Comparison of ENCODE assay signal across 15 mouse cellular contexts in genomic region chr9:44993268-44993667, GRCm38 (mm10). TPM values are rescaled to one million over a fixed set of nuclear protein-coding genes. Genes with fewer than 3 reads are reported as not detected.
"Had no signal": no experiment of that assay in that cellular context is flagged by ENCODE, and none has a peak within 500 bp of the region (broad histone marks: within the 10 kb centered on the region; RNA-seq: fewer than 3 reads in every experiment).

No protein-coding gene starts in this region.

- H3K4me3 ChIP-seq: layer of hippocampus, adult 2 months; limb, embryonic 13.5 days; midbrain, embryonic 15.5 days; neural tube, embryonic 12.5 days had no signal

- H3K36me3 ChIP-seq: limb, embryonic 13.5 days; midbrain, embryonic 15.5 days; neural tube, embryonic 12.5 days had no signal

- H3K4me1 ChIP-seq: limb, embryonic 13.5 days; midbrain, embryonic 15.5 days; neural tube, embryonic 12.5 days had no signal

- H3K9me3 ChIP-seq: limb, embryonic 13.5 days; midbrain, embryonic 15.5 days; neural tube, embryonic 12.5 days had no signal

- H3K27ac ChIP-seq: kidney, postnatal 0 days; layer of hippocampus, adult 2 months; limb, embryonic 13.5 days; liver, embryonic 14.5 days; midbrain, embryonic 15.5 days; neural tube, embryonic 12.5 days; stomach, postnatal 0 days had no signal

- DNase-seq: kidney, postnatal 4 days; left cerebral cortex, postnatal 4 days; lung, adult 18-20 months; thymus, postnatal 4 days had no signal

- H3K27me3 ChIP-seq: midbrain, embryonic 15.5 days; neural tube, embryonic 12.5 days had no signal

- ATAC-seq: midbrain, embryonic 15.5 days had no signal

RNA-seq across cellular contexts. Expression of gene Cd3d, which starts 11.7 kb away (rescaled TPM):
- total RNA-seq: layer of hippocampus, adult 2 months; layer of hippocampus, postnatal 10 days; left cerebral cortex, postnatal 10 days; left cerebral cortex, postnatal 4 days had no signal
- polyA plus RNA-seq: limb, embryonic 13.5 days; midbrain, embryonic 11.5 days; midbrain, embryonic 15.5 days; neural tube, embryonic 12.5 days had no signal

RNA-seq across cellular contexts. Expression of gene Cd3g, which starts 13.0 kb away (rescaled TPM):
- total RNA-seq: layer of hippocampus, adult 2 months; layer of hippocampus, postnatal 10 days; left cerebral cortex, postnatal 10 days; left cerebral cortex, postnatal 4 days had no signal
- polyA plus RNA-seq: kidney, postnatal 0 days; midbrain, embryonic 11.5 days; midbrain, embryonic 15.5 days had no signal

RNA-seq across cellular contexts. Expression of gene Cd3e, which starts 16.2 kb away (rescaled TPM):
- total RNA-seq: layer of hippocampus, adult 2 months; layer of hippocampus, postnatal 10 days; left cerebral cortex, postnatal 10 days; left cerebral cortex, postnatal 4 days had no signal
- polyA plus RNA-seq: limb, embryonic 13.5 days; liver, embryonic 14.5 days; midbrain, embryonic 11.5 days; neural tube, embryonic 12.5 days; stomach, postnatal 0 days had no signal

RNA-seq across cellular contexts. Expression of gene Mpzl2, which starts 46.3 kb away (rescaled TPM):
- total RNA-seq: monocyte, adult 5-6 weeks had no signal
